Mouse (Mus musculus): ENCODE data around the gene Sycp3. TPM values are rescaled to one million over a fixed set of nuclear protein-coding genes. Genes with fewer than 3 reads are reported as not detected.

Gene Sycp3
- polyA plus RNA-seq (2014; fragmentation: Nextera tagmentation; extraction: Ambion mirVana): not detected in 2 replicates

GRCm38 (mm10) chr10:88459502-88459992 lies at the start of gene Sycp3:
Gene Sycp3, plus strand, starts transcription at chr10:88459569.
- Histone ChIP-seq H3K36me3 (ENCODE audit: control insufficient read depth, insufficient read depth, low read length) (no peaks in the 10 kb centered on the region), H3K4me2 (ENCODE audit: low read depth) (no peak within 1 kb of the TSS), H3K4me3 (ENCODE audit: low read depth, low read length) (no peak within 1 kb of the TSS), H3K9me3 (ENCODE audit: control insufficient read depth, low read length) (no peaks in the 10 kb centered on the region), H3K4me1 (ENCODE audit: control insufficient read depth, insufficient read depth, low read length) (no peaks in the 10 kb centered on the region), H3K27ac (ENCODE audit: low read depth, low read length) (no peak within 1 kb of the TSS), H3K27me3 (ENCODE audit: control insufficient read depth, insufficient read depth, low read length) (no peaks in the 10 kb centered on the region), H3K9ac (ENCODE audit: low read length) (no peak within 1 kb of the TSS)
- no peak for DNase-seq (ENCODE audit: low spot score)
- no peak for ATAC-seq (ENCODE audit: insufficient read depth, low FRiP score, low TSS enrichment)
- 88% methylated on average over 33 of the region's 33 CpGs for WGBS

- Histone ChIP-seq H3K9ac (ENCODE audit: low read length) (no peak overlapping the region), H3K4me2 (ENCODE audit: low read depth) (no peak overlapping the region), H3K9me3 (ENCODE audit: control insufficient read depth, low read length) (no peaks in the 10 kb centered on the region), H3K27ac (ENCODE audit: low read depth, low read length) (no peak overlapping the region), H3K36me3 (ENCODE audit: control insufficient read depth, insufficient read depth, low read length) (no peaks in the 10 kb centered on the region), H3K4me3 (ENCODE audit: low read depth, low read length) (no peak overlapping the region), H3K27me3 (ENCODE audit: control insufficient read depth, insufficient read depth, low read length) (no peaks in the 10 kb centered on the region), H3K4me1 (ENCODE audit: control insufficient read depth, insufficient read depth, low read length) (no peaks in the 10 kb centered on the region)
- no peak for ATAC-seq (ENCODE audit: insufficient read depth, low FRiP score, low TSS enrichment)
- no peak for DNase-seq (ENCODE audit: low spot score)
- 77% methylated on average over 2 of the region's 2 CpGs for WGBS
These were observed 49.6 kb upstream of the Sycp3 start for GRCm38 (mm10) chr10:88409751-88410150.

- WGBS: 59% methylated on average over 17 of the region's 17 CpGs
- Histone ChIP-seq H3K4me2 (ENCODE audit: low read depth) (no peak overlapping the region), H3K4me1 (ENCODE audit: control insufficient read depth, insufficient read depth, low read length) (no peaks in the 10 kb centered on the region), H3K9me3 (ENCODE audit: control insufficient read depth, low read length) (no peaks in the 10 kb centered on the region), H3K4me3 (ENCODE audit: low read depth, low read length) (no peak overlapping the region), H3K27me3 (ENCODE audit: control insufficient read depth, insufficient read depth, low read length) (no peaks in the 10 kb centered on the region), H3K27ac (ENCODE audit: low read depth, low read length) (no peak overlapping the region), H3K36me3 (ENCODE audit: control insufficient read depth, insufficient read depth, low read length) (no peaks in the 10 kb centered on the region), H3K9ac (ENCODE audit: low read length) (no peak overlapping the region)
- DNase-seq (ENCODE audit: low spot score) (no peak), ATAC-seq (ENCODE audit: insufficient read depth, low FRiP score, low TSS enrichment) (no peak)
These were observed 46.9 kb upstream of the Sycp3 start for GRCm38 (mm10) chr10:88412290-88412995.

GRCm38 (mm10) chr10:88417686-88418085 lies 41.7 kb upstream of the Sycp3 start:
- DNase-seq (ENCODE audit: low spot score) (no peak), ATAC-seq (ENCODE audit: insufficient read depth, low FRiP score, low TSS enrichment) (no peak)
- no peaks in the 10 kb centered on the region for H3K27me3 ChIP-seq (ENCODE audit: control insufficient read depth, insufficient read depth, low read length)
- WGBS: 89% methylated on average over 5 of the region's 5 CpGs
- no peak overlapping the region for H3K27ac ChIP-seq (ENCODE audit: low read depth, low read length)
- H3K4me1 ChIP-seq (ENCODE audit: control insufficient read depth, insufficient read depth, low read length): no peaks in the 10 kb centered on the region
- no peak overlapping the region for H3K4me3 ChIP-seq (ENCODE audit: low read depth, low read length)
- no peak overlapping the region for H3K4me2 ChIP-seq (ENCODE audit: low read depth)
- no peaks in the 10 kb centered on the region for H3K9me3 ChIP-seq (ENCODE audit: control insufficient read depth, low read length)
- H3K36me3 ChIP-seq (ENCODE audit: control insufficient read depth, insufficient read depth, low read length): no peaks in the 10 kb centered on the region
- no peak overlapping the region for H3K9ac ChIP-seq (ENCODE audit: low read length)

GRCm38 (mm10) chr10:88420141-88420541 lies 39.2 kb upstream of the Sycp3 start:
- DNase-seq (ENCODE audit: low spot score): no peak
- Histone ChIP-seq H3K4me1 (ENCODE audit: control insufficient read depth, insufficient read depth, low read length) (no peaks in the 10 kb centered on the region), H3K36me3 (ENCODE audit: control insufficient read depth, insufficient read depth, low read length) (no peaks in the 10 kb centered on the region), H3K4me2 (ENCODE audit: low read depth) (no peak overlapping the region), H3K9me3 (ENCODE audit: control insufficient read depth, low read length) (no peaks in the 10 kb centered on the region), H3K9ac (ENCODE audit: low read length) (no peak overlapping the region), H3K4me3 (ENCODE audit: low read depth, low read length) (no peak overlapping the region), H3K27me3 (ENCODE audit: control insufficient read depth, insufficient read depth, low read length) (no peaks in the 10 kb centered on the region), H3K27ac (ENCODE audit: low read depth, low read length) (no peak overlapping the region)
- no peak for ATAC-seq (ENCODE audit: insufficient read depth, low FRiP score, low TSS enrichment)
- WGBS: 71% methylated on average over 11 of the region's 11 CpGs

- no peak overlapping the region for H3K27ac ChIP-seq (ENCODE audit: low read depth, low read length)
- H3K4me2 ChIP-seq (ENCODE audit: low read depth): no peak overlapping the region
- H3K27me3 ChIP-seq (ENCODE audit: control insufficient read depth, insufficient read depth, low read length): no peaks in the 10 kb centered on the region
- WGBS: 94% methylated on average over 19 of the region's 19 CpGs
- ATAC-seq (ENCODE audit: insufficient read depth, low FRiP score, low TSS enrichment) (no peak), DNase-seq (ENCODE audit: low spot score) (no peak)
- H3K9ac ChIP-seq (ENCODE audit: low read length): no peak overlapping the region
- no peaks in the 10 kb centered on the region for H3K36me3 ChIP-seq (ENCODE audit: control insufficient read depth, insufficient read depth, low read length)
- no peaks in the 10 kb centered on the region for H3K4me1 ChIP-seq (ENCODE audit: control insufficient read depth, insufficient read depth, low read length)
- H3K4me3 ChIP-seq (ENCODE audit: low read depth, low read length): no peak overlapping the region
- no peaks in the 10 kb centered on the region for H3K9me3 ChIP-seq (ENCODE audit: control insufficient read depth, low read length)
These were observed 38.5 kb upstream of the Sycp3 start for GRCm38 (mm10) chr10:88420655-88421435.

- Histone ChIP-seq H3K9ac (ENCODE audit: low read length) (no peak overlapping the region), H3K4me2 (ENCODE audit: low read depth) (no peak overlapping the region), H3K27me3 (ENCODE audit: control insufficient read depth, insufficient read depth, low read length) (no peaks in the 10 kb centered on the region), H3K9me3 (ENCODE audit: control insufficient read depth, low read length) (no peaks in the 10 kb centered on the region), H3K4me1 (ENCODE audit: control insufficient read depth, insufficient read depth, low read length) (no peaks in the 10 kb centered on the region), H3K27ac (ENCODE audit: low read depth, low read length) (no peak overlapping the region), H3K4me3 (ENCODE audit: low read depth, low read length) (no peak overlapping the region), H3K36me3 (ENCODE audit: control insufficient read depth, insufficient read depth, low read length) (no peaks in the 10 kb centered on the region)
- ATAC-seq (ENCODE audit: insufficient read depth, low FRiP score, low TSS enrichment) (no peak; the same call in 1 of the 2 replicates), DNase-seq (ENCODE audit: low spot score) (peak; percentile 71)
- 96% methylated on average over 2 of the region's 2 CpGs for WGBS
These were observed 33.1 kb upstream of the Sycp3 start for GRCm38 (mm10) chr10:88426158-88426816.

- WGBS: 66% methylated on average over 5 of the region's 5 CpGs
These were observed 32.5 kb upstream of the Sycp3 start for GRCm38 (mm10) chr10:88426896-88427295.

More at GRCm38 (mm10) chr10:88426896-88427295, 32.5 kb upstream of the Sycp3 start:
- Histone ChIP-seq H3K9ac (ENCODE audit: low read length) (no peak overlapping the region), H3K4me2 (ENCODE audit: low read depth) (no peak overlapping the region), H3K9me3 (ENCODE audit: control insufficient read depth, low read length) (no peaks in the 10 kb centered on the region), H3K36me3 (ENCODE audit: control insufficient read depth, insufficient read depth, low read length) (no peaks in the 10 kb centered on the region), H3K27ac (ENCODE audit: low read depth, low read length) (no peak overlapping the region), H3K4me1 (ENCODE audit: control insufficient read depth, insufficient read depth, low read length) (no peaks in the 10 kb centered on the region), H3K27me3 (ENCODE audit: control insufficient read depth, insufficient read depth, low read length) (no peaks in the 10 kb centered on the region), H3K4me3 (ENCODE audit: low read depth, low read length) (no peak overlapping the region)
- DNase-seq (ENCODE audit: low spot score) (no peak), ATAC-seq (ENCODE audit: insufficient read depth, low FRiP score, low TSS enrichment) (no peak)
